Mouse (Mus musculus) liver, adult 2 months (tissue): ENCODE measurements around the gene Hoxb13.

Source experiments
- CTCF ChIP-seq: fragments of 200-500 bp; IDR thresholded peaks from 2 replicates; pipeline ENCODE4 v1.5.1; 2011; ENCODE audit warnings: low read depth, low read length, control low read depth
- POLR2A ChIP-seq: fragments of 200-500 bp; IDR thresholded peaks from 2 replicates; pipeline ENCODE4 v1.6.1; 2011; ENCODE audit warnings: low read length, control low read depth; ENCODE audit not compliant: insufficient read depth; ENCODE audit errors: extremely low read depth

GRCm38 (mm10) chr11:96191132-96191531 lies 3.0 kb upstream of the Hoxb13 start:
- TF ChIP-seq POLR2A (no peak), CTCF (no peak)
